Mouse (Mus musculus) hindbrain, embryonic 15.5 days (tissue): ENCODE measurements around the gene Myo18b. TPM values are rescaled to one million over a fixed set of nuclear protein-coding genes. Genes with fewer than 3 reads are reported as not detected.

Experiments
- ATAC-seq: fragments of 200-750 bp; cut with Nextera tagmentation; 2 replicates; pipeline ENCODE4 v1.8.0; 2017; ENCODE audit warnings: low read depth, moderate number of reproducible peaks, moderate TSS enrichment; ENCODE audit not compliant: low FRiP score
- H3K27ac ChIP-seq: fragments of 300-500 bp; sonication (generic); replicated peaks from 2 replicates; pipeline ENCODE4 v1.5.1; 2015; ENCODE audit warnings: mild to moderate bottlenecking, inconsistent platforms
- H3K27me3 ChIP-seq: fragments of 300-500 bp; sonication (generic); 2 replicates; pipeline ENCODE4 v1.6.1; 2015; ENCODE audit warnings: control low read depth, inconsistent platforms
- H3K36me3 ChIP-seq: fragments of 300-500 bp; sonication (generic); 2 replicates; pipeline ENCODE4 v1.6.1; 2015; ENCODE audit warnings: control low read depth, inconsistent platforms
- H3K4me1 ChIP-seq: fragments of 300-500 bp; sonication (generic); replicated peaks from 2 replicates; pipeline ENCODE4 v1.6.1; 2015; ENCODE audit warnings: control low read depth, inconsistent platforms
- H3K4me2 ChIP-seq: fragments of 300-500 bp; sonication (generic); 2 replicates; pipeline ENCODE4 v1.6.1; 2015; ENCODE audit warnings: moderate library complexity, mild to moderate bottlenecking, inconsistent platforms
- H3K4me3 ChIP-seq: fragments of 300-500 bp; sonication (generic); 2 replicates; pipeline ENCODE4 v1.5.1; 2015; ENCODE audit warnings: mild to moderate bottlenecking, inconsistent platforms
- H3K9ac ChIP-seq: fragments of 300-500 bp; sonication (generic); 2 replicates; pipeline ENCODE4 v1.6.1; 2015; ENCODE audit warnings: inconsistent platforms
- H3K9me3 ChIP-seq: fragments of 300-500 bp; sonication (generic); 2 replicates; pipeline ENCODE4 v1.6.1; 2016; ENCODE audit warnings: control low read depth, inconsistent platforms
- WGBS: fragments of 180-500 bp; shearing (Covaris S2); methylation state at CpG from one replicate; pipeline ENCODE4 v1.1.7; 2015; 5-methylcytosine and 5-hydroxymethylcytosine counted together
- polyA plus RNA-seq: library from polyadenylated mRNA; unstranded; fragments of >200 nt; fragmentation: Nextera tagmentation; extraction: Ambion mirVana; gene quantifications from 2 replicates; pipeline ENCODE4 v1.2.1, GENCODE M21; 2015

The Myo18b gene
- polyA plus RNA-seq, 1 experiment from 2014 or later = 1.0 TPM

GRCm38 (mm10) chr5:112923841-112924240 is 27.7 kb upstream of the Myo18b start:
- H3K27ac ChIP-seq = no peak overlapping the region
- H3K9ac ChIP-seq = no peak overlapping the region
- ATAC-seq = no peak
- H3K36me3 ChIP-seq = peaks cover 4% of the 10 kb centered on the region
- H3K9me3 ChIP-seq = no peaks in the 10 kb centered on the region
- 96% methylated on average over 14 of the region's 14 CpGs for WGBS
- no peak overlapping the region for H3K4me3 ChIP-seq
- H3K4me1 ChIP-seq = no peaks in the 10 kb centered on the region
- H3K4me2 ChIP-seq = no peak overlapping the region
- H3K27me3 ChIP-seq = no peaks in the 10 kb centered on the region

GRCm38 (mm10) chr5:112921914-112922313 is 25.8 kb upstream of the Myo18b start:
- Histone ChIP-seq H3K27ac (no peak overlapping the region), H3K9ac (no peak overlapping the region), H3K36me3 (peaks cover 4% of the 10 kb centered on the region), H3K9me3 (no peaks in the 10 kb centered on the region), H3K27me3 (no peaks in the 10 kb centered on the region), H3K4me3 (no peak overlapping the region), H3K4me2 (no peak overlapping the region), H3K4me1 (no peaks in the 10 kb centered on the region)
- no peak for ATAC-seq

GRCm38 (mm10) chr5:112910381-112910780 is 14.2 kb upstream of the Myo18b start:
- WGBS = 43% methylated on average over 5 of the region's 5 CpGs
- H3K36me3 ChIP-seq = no peaks in the 10 kb centered on the region; the same call in 1 of the 2 replicates
- no peak overlapping the region for H3K4me3 ChIP-seq
- H3K4me1 ChIP-seq = peaks cover 6% of the 10 kb centered on the region; the same call in 1 of the 2 replicates
- no peak overlapping the region for H3K9ac ChIP-seq
- H3K27ac ChIP-seq = peak overlapping the region; percentile 61
- no peak overlapping the region for H3K4me2 ChIP-seq
- H3K9me3 ChIP-seq = no peaks in the 10 kb centered on the region
- no peaks in the 10 kb centered on the region for H3K27me3 ChIP-seq
- ATAC-seq = no peak

- no peak for ATAC-seq
- Histone ChIP-seq H3K36me3 (no peaks in the 10 kb centered on the region), H3K9ac (no peak overlapping the region), H3K27ac (no peak overlapping the region), H3K4me1 (peaks cover 6% of the 10 kb centered on the region; the same call in 1 of the 2 replicates), H3K27me3 (no peaks in the 10 kb centered on the region), H3K4me3 (no peak overlapping the region), H3K9me3 (no peaks in the 10 kb centered on the region), H3K4me2 (no peak overlapping the region)
- 40% methylated on average over 2 of the region's 2 CpGs for WGBS
These were observed 12.0 kb upstream of the Myo18b start for GRCm38 (mm10) chr5:112908169-112908614.

- H3K27ac ChIP-seq = no peak overlapping the region
- ATAC-seq = no peak
- no peaks in the 10 kb centered on the region for H3K9me3 ChIP-seq
- no peak overlapping the region for H3K4me3 ChIP-seq
- no peak overlapping the region for H3K9ac ChIP-seq
- H3K4me2 ChIP-seq = no peak overlapping the region
- H3K36me3 ChIP-seq = no peaks in the 10 kb centered on the region
- H3K4me1 ChIP-seq = peaks cover 6% of the 10 kb centered on the region; the same call in 1 of the 2 replicates
- no peaks in the 10 kb centered on the region for H3K27me3 ChIP-seq
- 81% methylated on average over 6 of the region's 6 CpGs for WGBS
These were observed 11.3 kb upstream of the Myo18b start for GRCm38 (mm10) chr5:112907504-112907903.

GRCm38 (mm10) chr5:112893462-112894060 is 2.6 kb downstream of the Myo18b start:
- ATAC-seq = no peak
- Histone ChIP-seq H3K27me3 (no peaks in the 10 kb centered on the region), H3K36me3 (no peaks in the 10 kb centered on the region), H3K4me3 (no peak overlapping the region), H3K4me2 (no peak overlapping the region), H3K4me1 (0 out of 2 replicates have a peak, but pooled peaks cover 4% of the 10 kb centered on the region), H3K9me3 (no peaks in the 10 kb centered on the region), H3K9ac (no peak overlapping the region), H3K27ac (no peak overlapping the region)
- WGBS = 75% methylated on average over 5 of the region's 5 CpGs

GRCm38 (mm10) chr5:112892411-112892810 is 3.8 kb downstream of the Myo18b start:
- ATAC-seq = no peak
- Histone ChIP-seq H3K9me3 (no peaks in the 10 kb centered on the region), H3K9ac (no peak overlapping the region), H3K27ac (no peak overlapping the region), H3K4me2 (no peak overlapping the region), H3K36me3 (no peaks in the 10 kb centered on the region), H3K27me3 (no peaks in the 10 kb centered on the region), H3K4me1 (0 out of 2 replicates have a peak, but pooled peaks cover 4% of the 10 kb centered on the region), H3K4me3 (no peak overlapping the region)

- H3K4me1 ChIP-seq = peaks cover 14% of the 10 kb centered on the region
- H3K36me3 ChIP-seq = no peaks in the 10 kb centered on the region
- no peak for ATAC-seq
- H3K4me3 ChIP-seq = no peak overlapping the region
- no peaks in the 10 kb centered on the region for H3K27me3 ChIP-seq
- no peak overlapping the region for H3K27ac ChIP-seq
- no peak overlapping the region for H3K4me2 ChIP-seq
- H3K9me3 ChIP-seq = no peaks in the 10 kb centered on the region
- 62% methylated on average over 7 of the region's 7 CpGs for WGBS
- H3K9ac ChIP-seq = no peak overlapping the region
These were observed 7.5 kb downstream of the Myo18b start for GRCm38 (mm10) chr5:112888651-112889050.

GRCm38 (mm10) chr5:112886687-112887491 is 9.3 kb downstream of the Myo18b start:
- no peak overlapping the region for H3K9ac ChIP-seq
- no peak overlapping the region for H3K4me2 ChIP-seq
- no peak overlapping the region; the same call in 1 of the 2 replicates for H3K27ac ChIP-seq
- H3K9me3 ChIP-seq = no peaks in the 10 kb centered on the region
- H3K36me3 ChIP-seq = no peaks in the 10 kb centered on the region
- no peaks in the 10 kb centered on the region for H3K27me3 ChIP-seq
- peaks cover 10% of the 10 kb centered on the region for H3K4me1 ChIP-seq
- ATAC-seq = peak; percentile 63; the same call in 1 of the 2 replicates
- 35% methylated on average over 17 of the region's 17 CpGs for whole genome bisulfite sequencing
- H3K4me3 ChIP-seq = no peak overlapping the region

GRCm38 (mm10) chr5:112877391-112878115 is 18.6 kb downstream of the Myo18b start:
- H3K36me3 ChIP-seq = no peaks in the 10 kb centered on the region
- no peak overlapping the region for H3K4me2 ChIP-seq
- no peak overlapping the region for H3K27ac ChIP-seq
- no peaks in the 10 kb centered on the region for H3K9me3 ChIP-seq
- peak; percentile 43; the same call in 1 of the 2 replicates for ATAC-seq
- H3K4me1 ChIP-seq = 0 out of 2 replicates have a peak, but pooled peaks cover 11% of the 10 kb centered on the region
- no peak overlapping the region for H3K4me3 ChIP-seq
- no peak overlapping the region for H3K9ac ChIP-seq
- 0 out of 2 replicates have a peak, but pooled peaks cover 3% of the 10 kb centered on the region for H3K27me3 ChIP-seq
- WGBS = 33% methylated on average over 14 of the region's 14 CpGs

GRCm38 (mm10) chr5:112876846-112877390 is 19.2 kb downstream of the Myo18b start:
- H3K4me1 ChIP-seq = 0 out of 2 replicates have a peak, but pooled peaks cover 11% of the 10 kb centered on the region
- 0 out of 2 replicates have a peak, but pooled peaks cover 3% of the 10 kb centered on the region for H3K27me3 ChIP-seq
- H3K36me3 ChIP-seq = no peaks in the 10 kb centered on the region
- peak; percentile 9; the same call in 1 of the 2 replicates for ATAC-seq
- H3K27ac ChIP-seq = no peak overlapping the region
- H3K9me3 ChIP-seq = no peaks in the 10 kb centered on the region
- no peak overlapping the region for H3K9ac ChIP-seq
- no peak overlapping the region for H3K4me3 ChIP-seq
- H3K4me2 ChIP-seq = no peak overlapping the region
- WGBS = 32% methylated on average over 4 of the region's 4 CpGs
